Comparison of ENCODE assay signal across 24 mouse cellular contexts in genomic region chr17:32621018-32621417, GRCm38 (mm10). TPM values are rescaled to one million over a fixed set of nuclear protein-coding genes. Genes with fewer than 3 reads are reported as not detected.
DNase-seq lines count a peak whose midpoint lies in the region; ATAC-seq and TF ChIP-seq lines count a peak whose summit lies in the region.
"Not testable (repeated sequence)": the region's sequence is repeated elsewhere in the genome, so short reads cannot be mapped to it uniquely, and the experiment has no call there.
"Had no signal": no experiment of that assay in that cellular context is flagged by ENCODE, and none has a peak within 500 bp of the region (broad histone marks: within the 10 kb centered on the region; RNA-seq: fewer than 3 reads in every experiment).

TSS of gene Cyp4f37 (plus strand) at chr17:32621309.

- CTCF ChIA-PET in Patski (lab: Charles Lee) = not testable (repeated sequence)

- not testable (repeated sequence) for H3K9me3 ChIP-seq in heart, embryonic 15.5 days (replicated peaks); intestine, embryonic 15.5 days; intestine, postnatal 0 days (ENCODE audit: control insufficient read depth); stomach, postnatal 0 days (ENCODE audit: control insufficient read depth, low read length)
- H3K9me3 ChIP-seq in megakaryocyte, embryonic 14.5 days = peaks cover 43% of the 10 kb centered on the region

- in situ Hi-C loops in Patski (cut with MboI; ENCODE audit: low pct_unique_long_range_greater_than_20kb) = loop anchor here (5.0 kb wide), 1 partner anchor 84 kb away; the partner anchor contains the start of gene Cyp4f16

- not testable (repeated sequence) for TF ChIP-seq CTCF in Patski (IDR thresholded peaks at IDR 0.05); intestine, postnatal 0 days (IDR thresholded peaks at IDR 0.05; ENCODE audit: low read depth); stomach, postnatal 0 days (IDR thresholded peaks at IDR 0.05; ENCODE audit: low read depth)

- not testable (repeated sequence) for DNase-seq in Patski (ENCODE audit: low read depth, low spot score); stomach, postnatal 0 days (ENCODE audit: low spot score)

- H3K4me2 ChIP-seq in heart, embryonic 15.5 days; intestine, embryonic 15.5 days (replicated peaks); intestine, postnatal 0 days (replicated peaks; ENCODE audit: low read depth); stomach, postnatal 0 days (replicated peaks; ENCODE audit: low read depth): not testable (repeated sequence)

- peak; percentile 26 for ATAC-seq in Patski
- ATAC-seq in common myeloid progenitor, adult 5-6 weeks (replicated peaks; ENCODE audit: low read depth, poor library complexity, severe bottlenecking) = peak; percentile 45
- ATAC-seq in heart, embryonic 15.5 days (replicated peaks; ENCODE audit: insufficient number of reproducible peaks, insufficient read depth, low FRiP score, low read depth) = 0 out of 2 replicates have a peak, but pooled peaks have one; percentile 39
- ATAC-seq in intestine, embryonic 15.5 days = 0 out of 2 replicates have a peak, but pooled peaks have one; percentile 36
- peak; percentile 19; the same call in 1 of the 2 replicates for ATAC-seq in intestine, postnatal 0 days
- 0 out of 2 replicates have a peak, but pooled peaks have one; percentile 14 for ATAC-seq in megakaryocyte-erythroid progenitor cell, adult 5-6 weeks (replicated peaks; ENCODE audit: low FRiP score, low TSS enrichment, poor library complexity, severe bottlenecking)
- peak; percentile 40; the same call in 1 of the 2 replicates for ATAC-seq in stomach, postnatal 0 days (ENCODE audit: low FRiP score, low TSS enrichment)

- TF ChIP-seq EP300 in stomach, postnatal 0 days (optimal IDR thresholded peaks at IDR 0.05) = not testable (repeated sequence)

- not testable (repeated sequence) for H3K27me3 ChIP-seq in Patski; heart, embryonic 15.5 days; intestine, embryonic 15.5 days (replicated peaks); intestine, postnatal 0 days (replicated peaks; ENCODE audit: control insufficient read depth, insufficient read depth, low read length); megakaryocyte, embryonic 14.5 days (replicated peaks); stomach, postnatal 0 days (ENCODE audit: control insufficient read depth, insufficient read depth, low read length)

- H3K36me3 ChIP-seq in heart, embryonic 15.5 days; intestine, embryonic 15.5 days; intestine, postnatal 0 days (ENCODE audit: control insufficient read depth, insufficient read depth); megakaryocyte, embryonic 14.5 days (replicated peaks; ENCODE audit: low read length); stomach, postnatal 0 days (ENCODE audit: control insufficient read depth, insufficient read depth, low read length): not testable (repeated sequence)

- H3K9ac ChIP-seq in heart, embryonic 15.5 days; intestine, embryonic 15.5 days; intestine, postnatal 0 days (ENCODE audit: low read depth, low read length); stomach, postnatal 0 days (ENCODE audit: low read length): not testable (repeated sequence)

- H3K4me1 ChIP-seq in heart, embryonic 15.5 days (replicated peaks); intestine, embryonic 15.5 days (replicated peaks); intestine, postnatal 0 days (replicated peaks; ENCODE audit: control insufficient read depth, insufficient read depth, low read length); stomach, postnatal 0 days (replicated peaks; ENCODE audit: control insufficient read depth, insufficient read depth): not testable (repeated sequence)
- peaks cover 14% of the 10 kb centered on the region; the same call in 1 of the 2 replicates for H3K4me1 ChIP-seq in megakaryocyte, embryonic 14.5 days

- not testable (repeated sequence) for H3K27ac ChIP-seq in heart, embryonic 15.5 days; intestine, embryonic 15.5 days; intestine, postnatal 0 days (ENCODE audit: low read depth, low read length); stomach, postnatal 0 days (replicated peaks)

- 52% methylated on average over 4 of the region's 4 CpGs for WGBS in heart, embryonic 15.5 days
- 68% methylated on average over 4 of the region's 4 CpGs for WGBS in intestine, embryonic 15.5 days
- WGBS in intestine, postnatal 0 days = 53% methylated on average over 4 of the region's 4 CpGs
- 64% methylated on average over 4 of the region's 4 CpGs for WGBS in stomach, postnatal 0 days

- POLR2A ChIA-PET in Patski (lab: Charles Lee) = not testable (repeated sequence)

- H3K4me3 ChIP-seq in heart, embryonic 15.5 days; intestine, embryonic 15.5 days (replicated peaks); intestine, postnatal 0 days (ENCODE audit: low read depth, low read length); stomach, postnatal 0 days (ENCODE audit: low read depth, low read length): not testable (repeated sequence)
- H3K4me3 ChIP-seq in megakaryocyte, embryonic 14.5 days (replicated peaks) = peak within 1 kb of the TSS; percentile 75

RNA-seq across cellular contexts. Expression of gene Cyp4f37, which starts in this region (rescaled TPM):
- 1.6 TPM for polyA plus RNA-seq in Patski (2021)
- not detected in 2 replicates for total RNA-seq in common myeloid progenitor, adult 5-6 weeks (2017)
- polyA plus RNA-seq in heart, embryonic 15.5 days (2015; fragmentation: Nextera tagmentation; extraction: Ambion mirVana) = not detected in 2 replicates
- not detected in 2 replicates for polyA plus RNA-seq in intestine, embryonic 15.5 days (2015; fragmentation: Nextera tagmentation; extraction: Ambion mirVana)
- not detected in 2 replicates for polyA plus RNA-seq in intestine, postnatal 0 days (2015; fragmentation: Nextera tagmentation; extraction: Ambion mirVana)
- polyA plus RNA-seq in megakaryocyte, embryonic 14.5 days (2012; ENCODE audit: insufficient read depth, low replicate concordance) = 0.15 TPM in 1 of 2 replicates, not detected in the other
- not detected in 2 replicates for total RNA-seq in megakaryocyte-erythroid progenitor cell, adult 5-6 weeks (2014; fragmentation: Nextera tagmentation)
- not detected in 2 replicates for total RNA-seq in megakaryocyte-erythroid progenitor cell, adult 5-6 weeks (2017)
- not detected in 2 replicates for polyA plus RNA-seq in stomach, postnatal 0 days (2015; fragmentation: Nextera tagmentation; extraction: Ambion mirVana)
- total RNA-seq: adrenal gland, adult 18-20 months; adrenal gland, adult 8-10 months; adrenal gland, postnatal 14 days; adrenal gland, postnatal 36 days had no signal
- polyA plus RNA-seq: activated CD4-positive, CD25-positive, alpha-beta regulatory T cell, adult 4 months; CD4-positive, CD25-positive, alpha-beta regulatory T cell, adult 4 months; cerebellum, adult 2 months; embryonic facial prominence, embryonic 11.5 days; embryonic facial prominence, embryonic 13.5 days; embryonic facial prominence, embryonic 15.5 days; erythroblast, embryonic 14.5 days; forebrain, embryonic 10.5 days; forebrain, embryonic 12.5 days; forebrain, embryonic 14.5 days; forebrain, embryonic 16.5 days; G1E had no signal

Comparison
In these comparisons a context has a peak if more than half of its experiments do, and no peak if none do; other contexts are left out.
1. Peak in ATAC-seq in common myeloid progenitor, adult 5-6 weeks; RNA of the gene not detected or under 1 TPM.
2. Peak in ATAC-seq in heart, embryonic 15.5 days; RNA of the gene not detected or under 1 TPM.
3. Peak in ATAC-seq in intestine, embryonic 15.5 days; RNA of the gene not detected or under 1 TPM.
4. Peak in ATAC-seq in intestine, postnatal 0 days; RNA of the gene not detected or under 1 TPM.
5. Peak in ATAC-seq in megakaryocyte-erythroid progenitor cell, adult 5-6 weeks; RNA of the gene not detected or under 1 TPM.
6. Peak in ATAC-seq in stomach, postnatal 0 days; RNA of the gene not detected or under 1 TPM.